ENCODE assay signal across 8 mouse cellular contexts in genomic region chr10:107930471-107931021, GRCm38 (mm10). TPM values are rescaled to one million over a fixed set of nuclear protein-coding genes. Genes with fewer than 3 reads are reported as not detected.
DNase-seq lines count a peak whose midpoint lies in the region; ATAC-seq lines count a peak whose summit lies in the region.
"Had no signal": no experiment of that assay in that cellular context is flagged by ENCODE, and none has a peak within 500 bp of the region (broad histone marks: within the 10 kb centered on the region; RNA-seq: fewer than 3 reads in every experiment).

No protein-coding gene starts in this region.

- no peak overlapping the region for H3K4me2 ChIP-seq in forebrain, embryonic 13.5 days
- H3K4me2 ChIP-seq: hindbrain, embryonic 15.5 days had no signal

- WGBS in forebrain, embryonic 13.5 days = 80% methylated on average over 7 of the region's 7 CpGs

- H3K27ac ChIP-seq in brown adipose tissue, adult 24 weeks (replicated peaks; ENCODE audit: low read depth, low read length) = peak overlapping the region; percentile 92
- H3K27ac ChIP-seq in forebrain, embryonic 13.5 days = no peak overlapping the region
- H3K27ac ChIP-seq: hindbrain, embryonic 15.5 days had no signal

- no peaks in the 10 kb centered on the region for H3K9me3 ChIP-seq in forebrain, embryonic 13.5 days (replicated peaks)
- H3K9me3 ChIP-seq: hindbrain, embryonic 15.5 days had no signal

- no peaks in the 10 kb centered on the region for H3K36me3 ChIP-seq in forebrain, embryonic 13.5 days (ENCODE audit: poor library complexity, severe bottlenecking)
- H3K36me3 ChIP-seq: hindbrain, embryonic 15.5 days had no signal

- no peaks in the 10 kb centered on the region for H3K27me3 ChIP-seq in forebrain, embryonic 13.5 days
- H3K27me3 ChIP-seq: hindbrain, embryonic 15.5 days had no signal

- no peak overlapping the region for H3K9ac ChIP-seq in forebrain, embryonic 13.5 days
- H3K9ac ChIP-seq: hindbrain, embryonic 15.5 days had no signal

- peaks cover 7% of the 10 kb centered on the region for H3K4me1 ChIP-seq in brown adipose tissue, adult 24 weeks (ENCODE audit: control insufficient read depth, insufficient read depth, insufficient read length, low read length)
- H3K4me1 ChIP-seq in forebrain, embryonic 13.5 days = no peaks in the 10 kb centered on the region

- no peak for ATAC-seq in forebrain, embryonic 13.5 days

- peak; percentile 98 for DNase-seq in heart, adult 11 months
- DNase-seq in kidney, adult 9 months = peak; percentile 51
- peak; percentile 46 for DNase-seq in lung, postnatal 25 days (ENCODE audit: low spot score)
- DNase-seq in frontal cortex, postnatal 14 days (ENCODE audit: low spot score in 2 of 2) = no peak
- DNase-seq in urinary bladder, adult 18-20 months (ENCODE audit: low spot score in 2 of 2) = no peak

- peak overlapping the region; percentile 1; the same call in 1 of the 2 replicates for H3K4me3 ChIP-seq in brown adipose tissue, adult 24 weeks (ENCODE audit: insufficient read depth, low read depth, low read length)
- H3K4me3 ChIP-seq in forebrain, embryonic 13.5 days = no peak overlapping the region
- H3K4me3 ChIP-seq: hindbrain, embryonic 15.5 days had no signal

RNA-seq across cellular contexts. Expression of gene Otogl, which starts 18.6 kb away (rescaled TPM):
- not detected in 2 replicates for polyA plus RNA-seq in brown adipose tissue, adult 24 weeks (2012; ENCODE audit: insufficient read depth, insufficient read length, missing spikeins)
- not detected in 2 replicates for polyA plus RNA-seq in forebrain, embryonic 13.5 days (2015; fragmentation: Nextera tagmentation; extraction: Ambion mirVana)

Comparison
In these comparisons a context has a peak if more than half of its experiments do, and no peak if none do; other contexts are left out.
1. DNase-seq: peak in heart, adult 11 months (single experiment), kidney, adult 9 months (single experiment) and lung, postnatal 25 days (single experiment); none in frontal cortex, postnatal 14 days (0 of 2) and urinary bladder, adult 18-20 months (0 of 2).